Mouse (Mus musculus) regulatory T cell (primary cell): ENCODE data around the gene Tmbim1.

ENCODE experiments used
- in situ Hi-C: fragments of 300-600 bp; cut with MboI, MseI; formaldehyde crosslinking; loops from one replicate; pipeline ENCODE4 v1.15.1; 2025; ENCODE audit warnings: high pct_unique_total_duplicates

Tmbim1 gene

GRCm38 (mm10) chr1:74281886-74282285 is 23.5 kb downstream of the Tmbim1 start:
- in situ Hi-C loops: loop anchor here (25.0 kb wide), 1 partner anchor 930 kb away; the partner anchor contains the start of genes Glb1l, Stk16 and Tuba4a

- in situ Hi-C loops: loop anchor here (25.0 kb wide), 1 partner anchor 931 kb away; the partner anchor contains the start of genes Glb1l, Stk16 and Tuba4a
Observed at GRCm38 (mm10) chr1:74281372-74281771, 24.1 kb downstream of the Tmbim1 start.

GRCm38 (mm10) chr1:74280591-74281325 is 24.7 kb downstream of the Tmbim1 start:
- in situ Hi-C loops: loop anchor here (25.0 kb wide), 1 partner anchor 932 kb away; the partner anchor contains the start of genes Glb1l, Stk16 and Tuba4a

- in situ Hi-C loops: loop anchor here (25.0 kb wide), 1 partner anchor 933 kb away; the partner anchor contains the start of genes Glb1l, Stk16 and Tuba4a
Observed at GRCm38 (mm10) chr1:74278988-74279387, 26.4 kb downstream of the Tmbim1 start.

GRCm38 (mm10) chr1:74278538-74278937 is 26.9 kb downstream of the Tmbim1 start, which contains the start of gene Gpbar1:
Gene Gpbar1 (plus strand): TSS chr1:74278550.
- in situ Hi-C loops: loop anchor here (25.0 kb wide), 1 partner anchor 934 kb away; the partner anchor contains the start of genes Glb1l, Stk16 and Tuba4a

- in situ Hi-C loops: loop anchor here (25.0 kb wide), 1 partner anchor 934 kb away; the partner anchor contains the start of genes Glb1l, Stk16 and Tuba4a
Observed at GRCm38 (mm10) chr1:74277883-74278537, 27.4 kb downstream of the Tmbim1 start.

GRCm38 (mm10) chr1:74277041-74277440 is 28.4 kb downstream of the Tmbim1 start:
- in situ Hi-C loops: loop anchor here (25.0 kb wide), 1 partner anchor 935 kb away; the partner anchor contains the start of genes Glb1l, Stk16 and Tuba4a

GRCm38 (mm10) chr1:74275015-74275414 is 30.4 kb downstream of the Tmbim1 start:
- in situ Hi-C loops: loop anchor here (25.0 kb wide), 1 partner anchor 937 kb away; the partner anchor contains the start of genes Glb1l, Stk16 and Tuba4a

GRCm38 (mm10) chr1:74271659-74272058 is 33.8 kb downstream of the Tmbim1 start:
- in situ Hi-C loops: no loop called here

- in situ Hi-C loops: no loop called here
Observed at GRCm38 (mm10) chr1:74268750-74269149, 36.7 kb downstream of the Tmbim1 start.

- in situ Hi-C loops: no loop called here
Observed at GRCm38 (mm10) chr1:74262510-74262909, 42.9 kb downstream of the Tmbim1 start.

GRCm38 (mm10) chr1:74256782-74257181 is 48.6 kb downstream of the Tmbim1 start:
- in situ Hi-C loops: no loop called here

GRCm38 (mm10) chr1:74255704-74256345 is 49.6 kb downstream of the Tmbim1 start:
- in situ Hi-C loops: no loop called here

- in situ Hi-C loops: no loop called here
Observed at GRCm38 (mm10) chr1:74250096-74250495, 55.3 kb downstream of the Tmbim1 start.

- in situ Hi-C loops: no loop called here
Observed at GRCm38 (mm10) chr1:74249331-74249980, 56.0 kb downstream of the Tmbim1 start.

GRCm38 (mm10) chr1:74248799-74249198 is 56.6 kb downstream of the Tmbim1 start:
- in situ Hi-C loops: no loop called here

GRCm38 (mm10) chr1:74245525-74245924 is 59.9 kb downstream of the Tmbim1 start:
- in situ Hi-C loops: no loop called here

- in situ Hi-C loops: no loop called here
Observed at GRCm38 (mm10) chr1:74240832-74241231, 64.6 kb downstream of the Tmbim1 start.

GRCm38 (mm10) chr1:74240311-74240710 is 65.1 kb downstream of the Tmbim1 start:
- in situ Hi-C loops: no loop called here

- in situ Hi-C loops: no loop called here
Observed at GRCm38 (mm10) chr1:74239618-74240017, 65.8 kb downstream of the Tmbim1 start.

- in situ Hi-C loops: no loop called here
Observed at GRCm38 (mm10) chr1:74239162-74239561, 66.3 kb downstream of the Tmbim1 start.
